Mouse (Mus musculus): ENCODE measurements around the gene Man2c1.

DNA sequence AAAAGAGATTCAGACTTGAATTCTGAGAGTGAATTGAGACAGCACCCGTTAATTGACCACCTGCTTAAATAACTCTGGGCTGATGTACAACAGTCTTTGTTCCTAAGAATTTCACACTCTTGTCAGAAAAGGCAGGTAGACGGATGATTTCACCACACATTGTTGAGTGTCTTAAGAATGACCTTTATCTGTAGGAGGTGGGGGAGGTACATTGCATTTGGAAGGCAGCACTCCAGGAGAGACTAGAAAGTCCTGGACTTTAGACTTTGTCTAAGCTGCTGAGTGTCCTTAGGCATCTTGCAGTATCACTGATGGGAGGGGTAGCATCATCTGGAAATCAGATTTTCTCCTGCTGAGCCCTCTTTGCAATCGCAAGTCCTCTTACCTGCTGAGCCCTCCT is 48.3 kb upstream of the Man2c1 start:
- no peak for TF ChIP-seq SIN3A (IDR thresholded peaks at IDR 0.05; ENCODE audit: low read length)
- TF ChIP-seq POLR2A (IDR thresholded peaks at IDR 0.05; ENCODE audit: low read depth, low read length), result no peak
- TF ChIP-seq MXI1 (IDR thresholded peaks at IDR 0.05; ENCODE audit: low read depth, low read length), result no peak
- TF ChIP-seq RCOR1 (conservative IDR thresholded peaks at IDR 0.05; ENCODE audit: low read depth, low read length), result no peak
- TF ChIP-seq MAZ (IDR thresholded peaks at IDR 0.05; ENCODE audit: low read depth, low read length), result no peak
- no peak for TF ChIP-seq CHD2 (IDR thresholded peaks at IDR 0.05; ENCODE audit: low read length)
- no peak for TF ChIP-seq CTCF (conservative IDR thresholded peaks at IDR 0.05 in 1 of 2, IDR thresholded peaks at IDR 0.05 in 1 of 2; ENCODE audit: low read depth in 2 of 2, low read length in 2 of 2)
